Mouse (Mus musculus) adrenal gland (tissue): Measurements from ENCODE around the gene Cebpg.

Experiments
- intact Hi-C: fragments of 180-260 bp; cut with DNase I; formaldehyde crosslinking; loops from one replicate; pipeline ENCODE4 v1.15.1; 2025
- microRNA-seq, 2 experiments: library from miRNA; unstranded; fragments of <30 nt; microRNA quantifications; one replicate each; pipeline ENCODE4; 2019

The Cebpg gene

DNA sequence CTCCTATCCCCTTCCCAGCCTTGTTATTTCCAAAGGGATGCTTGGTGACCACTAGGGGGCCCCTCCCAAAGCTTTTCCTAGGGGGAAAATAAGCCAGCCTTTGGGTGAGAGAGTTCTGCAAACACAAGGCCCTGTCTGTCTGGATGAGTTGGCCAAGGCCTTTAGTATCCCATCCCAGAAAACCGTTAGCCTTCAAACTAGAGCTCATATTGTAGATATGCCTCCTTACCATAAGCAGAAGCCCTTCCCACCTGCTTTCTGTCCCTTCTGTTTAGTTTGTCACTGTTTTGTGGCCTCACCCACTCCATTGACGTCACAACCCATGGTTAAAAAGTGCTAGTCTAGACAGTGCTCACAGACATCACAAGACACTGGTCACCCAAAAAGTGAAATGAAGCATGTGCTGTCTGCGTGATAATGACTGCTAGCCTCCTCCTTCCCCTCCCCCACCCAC, 29.5 kb downstream of the Cebpg start:
- intact Hi-C loops = loop anchor here (1.0 to 5.0 kb wide), 3 partner anchors 90 to 235 kb away; partner anchors contain the start of gene Cebpa

DNA sequence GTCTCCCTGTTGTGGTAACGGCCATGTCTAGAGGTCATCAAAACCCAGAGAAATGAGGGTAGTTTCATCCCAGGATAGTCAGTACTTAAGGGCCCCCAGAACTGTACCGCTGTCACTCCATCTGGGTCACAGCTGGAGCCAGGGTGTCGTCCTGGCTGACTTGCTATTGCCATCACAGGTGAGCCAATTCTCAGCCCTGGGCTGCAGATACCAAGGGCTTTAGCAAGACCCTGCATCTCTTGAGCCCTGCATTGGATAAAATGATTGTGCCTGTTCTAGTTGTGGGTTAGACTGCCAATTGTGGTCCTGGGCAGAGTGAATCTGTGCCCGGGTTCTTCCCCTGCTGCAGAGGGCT, 30.1 kb downstream of the Cebpg start:
- intact Hi-C loops = loop anchor here (1.0 to 5.0 kb wide), 3 partner anchors 91 to 236 kb away; partner anchors contain the start of gene Cebpa

- intact Hi-C loops = loop anchor here (1.0 to 5.0 kb wide), 3 partner anchors 92 to 237 kb away; partner anchors contain the start of gene Cebpa
Measured at GRCm38 (mm10) chr7:35025409-35026275, 30.7 kb downstream of the Cebpg start.

DNA sequence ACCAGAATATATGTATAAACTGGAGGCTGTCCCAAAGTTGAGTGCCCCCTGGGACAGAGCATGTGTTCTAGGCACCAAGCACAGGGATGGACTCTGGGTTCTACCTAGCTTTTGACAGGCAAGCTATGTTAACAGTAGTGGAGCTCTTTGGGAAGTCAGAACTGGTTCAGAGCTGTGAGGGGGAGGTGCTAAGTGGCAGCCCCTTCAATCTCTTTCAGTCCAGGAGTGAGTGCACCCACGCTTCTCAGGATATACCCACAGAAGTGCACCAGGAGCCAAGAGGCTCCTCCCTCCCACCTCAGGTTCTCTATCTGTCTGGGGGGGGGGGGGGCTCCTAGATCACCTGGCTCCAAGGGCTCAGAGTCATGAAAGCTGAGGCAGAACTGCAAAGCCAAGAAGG, 31.9 kb downstream of the Cebpg start:
- intact Hi-C loops = no loop called here

GRCm38 (mm10) chr7:35023251-35023650, 33.1 kb downstream of the Cebpg start:
- intact Hi-C loops = no loop called here

GRCm38 (mm10) chr7:35021365-35021764, 35.0 kb downstream of the Cebpg start:
- intact Hi-C loops = no loop called here

DNA sequence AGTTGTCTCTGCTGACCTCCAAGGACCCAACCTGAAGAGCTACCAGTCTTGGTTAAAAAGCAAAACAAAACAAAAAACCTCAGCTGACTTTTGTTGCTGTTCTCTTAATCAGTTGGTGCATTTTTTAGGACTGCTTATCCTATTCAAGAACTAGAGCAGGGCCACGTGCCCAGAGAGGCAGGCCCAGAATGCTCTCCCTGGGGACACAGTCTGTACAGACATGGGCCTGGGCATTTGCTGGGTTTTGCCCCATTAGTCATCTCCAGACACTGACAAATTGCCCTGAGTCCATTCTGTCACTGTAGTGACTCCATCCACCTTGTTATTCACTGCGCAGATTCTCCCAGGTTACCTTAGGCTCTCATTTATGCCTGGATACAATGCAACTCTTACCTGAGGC, 41.1 kb downstream of the Cebpg start:
- intact Hi-C loops = no loop called here

DNA sequence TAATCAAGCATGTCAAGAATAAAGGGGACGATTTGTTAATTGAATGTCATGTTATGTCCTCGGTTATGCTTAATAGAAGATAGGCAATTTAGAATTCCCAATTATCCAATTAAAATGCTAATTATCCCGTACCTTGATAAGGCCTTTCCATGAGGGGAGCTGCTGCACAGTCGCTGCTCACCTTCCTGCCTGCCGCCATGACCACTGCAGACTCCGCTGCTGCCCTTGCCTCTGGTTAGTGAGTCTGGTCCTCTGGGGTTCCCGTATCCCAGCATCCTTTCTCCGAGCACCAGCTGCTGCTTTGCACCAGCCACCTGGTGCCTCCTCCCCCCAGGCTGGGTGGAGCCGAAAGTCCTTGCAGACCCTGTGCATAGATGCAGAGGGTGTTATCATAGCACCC, 43.1 kb downstream of the Cebpg start:
- intact Hi-C loops = no loop called here

GRCm38 (mm10) chr7:35006661-35007060, 49.7 kb downstream of the Cebpg start:
- intact Hi-C loops = no loop called here

DNA sequence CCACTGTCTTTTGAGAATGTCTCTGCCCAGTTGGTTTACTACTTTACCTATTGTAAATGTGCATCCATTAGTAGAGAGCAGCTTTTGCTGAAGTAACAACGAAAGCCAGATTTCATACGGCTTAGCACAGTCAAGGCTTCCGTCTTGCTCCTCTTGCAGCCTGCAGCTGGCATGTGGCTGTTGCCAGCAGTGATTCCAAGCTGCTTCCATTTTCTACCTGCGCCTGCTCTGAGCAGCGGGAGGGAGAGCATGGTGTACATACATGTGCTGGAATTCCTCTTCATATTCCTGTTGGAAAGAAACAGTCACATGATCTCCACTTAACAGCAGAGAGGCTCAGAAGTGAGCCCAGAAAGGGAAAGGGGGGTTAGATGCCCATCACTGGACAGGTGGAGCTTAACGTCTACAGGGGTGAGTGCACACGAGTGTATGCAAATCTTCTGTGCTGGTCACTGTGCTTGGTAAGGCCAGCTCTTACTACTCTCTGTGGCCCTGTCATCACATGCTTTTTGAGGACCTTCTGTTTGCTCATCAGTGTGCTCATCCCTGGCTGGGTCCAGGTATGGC, 53.1 kb downstream of the Cebpg start:
- intact Hi-C loops = loop anchor here (5.0 kb wide), 1 partner anchor 326 kb away; no protein-coding TSS in a partner anchor

- intact Hi-C loops = loop anchor here (5.0 kb wide), 1 partner anchor 324 kb away; no protein-coding TSS in a partner anchor
Measured at GRCm38 (mm10) chr7:35000839-35001238, 55.5 kb downstream of the Cebpg start.

Small RNA genes within 50 kb of the gene (microRNA-seq; reads per million reads assigned to microRNA genes)
- gene Gm25033 = 0 reads per million in 2 experiments
